Mouse (Mus musculus) brain, embryonic 14.5 days (tissue): ENCODE measurements around the gene Rnf19b.

Experiments used
- CTCF ChIP-seq: fragments of 200-500 bp; IDR thresholded peaks from 2 replicates; pipeline ENCODE4 v1.5.1; 2012; ENCODE audit warnings: inconsistent platforms, mild to moderate bottlenecking, moderate library complexity, borderline replicate concordance; ENCODE audit not compliant: insufficient read depth, insufficient read length; ENCODE audit errors: extremely low read depth
- POLR2A ChIP-seq: fragments of 200-500 bp; IDR thresholded peaks from 2 replicates; pipeline ENCODE4 v1.6.1; 2012; ENCODE audit warnings: mild to moderate bottlenecking, inconsistent platforms, borderline replicate concordance; ENCODE audit not compliant: poor library complexity, insufficient read depth, insufficient read length, severe bottlenecking; ENCODE audit errors: extremely low read depth

DNA sequence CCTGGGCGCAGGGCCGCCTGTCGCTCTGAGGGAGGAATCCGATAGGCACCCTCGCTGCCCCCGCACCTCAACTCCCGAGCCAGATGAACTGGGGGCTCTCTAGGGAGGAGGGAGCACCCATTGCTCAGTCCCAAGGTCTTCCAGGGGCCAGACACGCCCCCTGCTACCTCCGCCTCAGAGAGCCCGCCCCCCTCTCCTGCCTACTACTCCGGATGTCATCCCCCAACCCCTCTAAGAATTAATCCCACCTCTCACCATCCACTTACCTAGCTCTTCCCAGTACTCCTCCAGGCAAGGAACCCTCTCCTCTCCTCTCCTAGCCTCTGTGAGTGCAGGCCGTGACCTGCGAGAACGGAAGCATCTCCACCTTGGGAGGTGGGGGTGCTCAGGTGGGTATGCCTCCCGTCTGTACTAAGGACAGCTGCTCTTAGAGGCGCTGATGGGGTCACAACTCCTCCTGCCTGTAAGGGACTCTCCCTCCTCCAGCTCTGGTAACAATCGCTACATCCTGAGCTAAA lies 63.6 kb downstream of the Rnf19b start, which contains the start of gene Hpca:
- TF ChIP-seq POLR2A (no peak), CTCF (no peak)
